Mouse (Mus musculus): Measurements from ENCODE around the gene Eif2d. TPM values are rescaled to one million over a fixed set of nuclear protein-coding genes. Genes with fewer than 3 reads are reported as not detected.
A peak's percentile ranks its signal among the peaks of the same experiment; 100 is the strongest.

Gene Eif2d
- total RNA-seq, 2 experiments from 2014 or later = 36.6 to 41.2 TPM

GRCm38 (mm10) chr1:131184253-131184955 is 31.4 kb downstream of the Eif2d start:
- no peak for DNase-seq

- no peak for DNase-seq
These were observed 32.1 kb downstream of the Eif2d start for GRCm38 (mm10) chr1:131184956-131185660.

- no peak for DNase-seq
These were observed 33.0 kb downstream of the Eif2d start for GRCm38 (mm10) chr1:131185821-131186506.

GRCm38 (mm10) chr1:131186995-131187394 is 34.0 kb downstream of the Eif2d start:
- no peak for DNase-seq

- DNase-seq = no peak
These were observed 34.9 kb downstream of the Eif2d start for GRCm38 (mm10) chr1:131187856-131188255.

- no peak for DNase-seq
These were observed 35.7 kb downstream of the Eif2d start for GRCm38 (mm10) chr1:131188655-131189054.

GRCm38 (mm10) chr1:131193746-131194145 is 40.8 kb downstream of the Eif2d start:
- DNase-seq = no peak

- DNase-seq = no peak
These were observed 42.7 kb downstream of the Eif2d start for GRCm38 (mm10) chr1:131195653-131196052.

- no peak for DNase-seq
These were observed 43.1 kb downstream of the Eif2d start for GRCm38 (mm10) chr1:131196107-131196506.

GRCm38 (mm10) chr1:131198417-131198960 is 45.5 kb downstream of the Eif2d start:
- no peak for DNase-seq

GRCm38 (mm10) chr1:131199118-131199821 is 46.3 kb downstream of the Eif2d start:
- no peak for DNase-seq

GRCm38 (mm10) chr1:131199976-131200375 is 47.0 kb downstream of the Eif2d start:
- peak in 1 of 2 experiments; percentile 37 for DNase-seq

GRCm38 (mm10) chr1:131200588-131200987 is 47.6 kb downstream of the Eif2d start:
- DNase-seq = no peak

GRCm38 (mm10) chr1:131201391-131201790 is 48.4 kb downstream of the Eif2d start:
- no peak for DNase-seq

- no peak for DNase-seq
These were observed 51.5 kb downstream of the Eif2d start for GRCm38 (mm10) chr1:131204461-131204860.

- DNase-seq = no peak
These were observed 53.4 kb downstream of the Eif2d start for GRCm38 (mm10) chr1:131206342-131206741.

- peak; percentile 55 for DNase-seq
These were observed 54.5 kb downstream of the Eif2d start for GRCm38 (mm10) chr1:131207531-131207930.

GRCm38 (mm10) chr1:131208081-131208480 is 55.1 kb downstream of the Eif2d start:
- no peak for DNase-seq

GRCm38 (mm10) chr1:131208800-131209199 is 55.8 kb downstream of the Eif2d start:
- no peak for DNase-seq

GRCm38 (mm10) chr1:131209971-131210426 is 57.0 kb downstream of the Eif2d start:
- no peak for DNase-seq

GRCm38 (mm10) chr1:131211655-131212054 is 58.7 kb downstream of the Eif2d start:
- DNase-seq = no peak

GRCm38 (mm10) chr1:131212956-131213355 is 60.0 kb downstream of the Eif2d start:
- DNase-seq = no peak

Data from layer of hippocampus, postnatal 36 days (tissue).